Mouse (Mus musculus): ENCODE results near the gene Polr3a. TPM values are rescaled to one million over a fixed set of nuclear protein-coding genes. Genes with fewer than 3 reads are reported as not detected.

The Polr3a gene
- total and polyA plus RNA-seq, 3 experiments = 11.6 to 18.4 (median 15.9) TPM

DNA sequence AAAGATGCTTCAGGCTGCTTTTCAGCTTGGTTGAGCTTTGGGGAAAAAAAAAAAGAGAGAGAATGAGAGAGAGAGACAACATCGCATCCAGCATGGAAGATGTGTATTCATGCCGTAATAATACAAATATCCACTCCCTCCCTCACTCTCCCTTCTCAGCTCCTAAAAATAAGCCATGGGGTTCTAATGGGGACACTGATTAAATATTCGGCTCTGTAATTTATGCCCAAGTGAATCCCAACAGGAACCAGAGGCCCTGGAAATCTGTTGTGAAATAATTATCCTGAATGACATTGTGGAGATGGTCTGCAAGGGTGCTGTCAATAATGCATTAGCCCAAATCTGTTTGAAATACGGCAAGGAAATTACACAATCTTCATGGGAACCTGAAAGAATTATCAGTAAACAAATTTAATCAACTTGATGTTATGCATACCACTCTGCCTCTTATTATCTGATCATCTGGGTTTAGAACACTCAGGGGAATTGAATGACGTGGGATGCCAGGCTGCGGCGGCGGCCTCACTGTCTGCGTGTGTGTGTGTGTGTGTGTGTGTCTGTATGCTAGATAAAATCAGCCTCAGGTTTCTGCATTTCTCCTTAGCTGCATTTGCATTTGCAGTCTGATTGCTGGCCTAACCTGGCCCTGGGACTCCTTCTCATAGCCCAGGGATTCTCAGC, 48.1 kb upstream of the Polr3a start:
- Histone ChIP-seq H3K4me1 (ENCODE audit: control insufficient read depth in 1 of 2, insufficient read depth in 2 of 2) (no peaks in the 10 kb centered on the region), H3K36me3 (replicated peaks in 1 of 2; ENCODE audit: control insufficient read depth in 1 of 2, insufficient read depth in 1 of 2, low read length in 1 of 2) (no peaks in the 10 kb centered on the region), H3K79me2 (replicated peaks; ENCODE audit: control insufficient read depth, extremely low read depth, insufficient read depth, poor library complexity, severe bottlenecking) (no peaks in the 10 kb centered on the region), H3K9me3 (replicated peaks; ENCODE audit: low read length) (peaks cover 3% of the 10 kb centered on the region), H3K4me3 (replicated peaks in 1 of 3; ENCODE audit: low read depth in 2 of 3, low read length in 2 of 3, poor library complexity in 1 of 3) (no peak overlapping the region), H3K4me2 (ENCODE audit: insufficient read depth, low read depth, poor library complexity, severe bottlenecking) (no peak overlapping the region), H3K27ac (ENCODE audit: insufficient read depth, low read depth) (no peak overlapping the region), H3K9ac (ENCODE audit: insufficient read depth, low read depth) (no peak overlapping the region), H3K27me3 (replicated peaks) (peaks cover 20% of the 10 kb centered on the region)
- TF ChIP-seq NELFE (IDR thresholded peaks at IDR 0.05; ENCODE audit: low read depth, low read length) (no peak), USF2 (conservative IDR thresholded peaks at IDR 0.05; ENCODE audit: low read depth, low read length) (no peak), CHD1 (IDR thresholded peaks at IDR 0.05; ENCODE audit: low read depth, low read length) (no peak), JUND (conservative IDR thresholded peaks at IDR 0.05; ENCODE audit: low read depth, low read length) (no peak), SIN3A (IDR thresholded peaks at IDR 0.05; ENCODE audit: low read length) (no peak), ZKSCAN1 (IDR thresholded peaks at IDR 0.05; ENCODE audit: borderline replicate concordance, low read depth, low read length) (no peak), KAT2A (IDR thresholded peaks at IDR 0.05; ENCODE audit: insufficient replicate concordance, low read length) (no peak), PAX5 (IDR thresholded peaks at IDR 0.05; ENCODE audit: low read length) (no peak), ELF1 (IDR thresholded peaks at IDR 0.05; ENCODE audit: low read depth, low read length) (no peak), HCFC1 (IDR thresholded peaks at IDR 0.05; ENCODE audit: low read depth, low read length) (no peak), ZC3H11A (IDR thresholded peaks at IDR 0.05; ENCODE audit: low read depth, low read length) (no peak), MAZ (IDR thresholded peaks at IDR 0.05; ENCODE audit: low read depth, low read length) (no peak), USF1 (IDR thresholded peaks at IDR 0.05; ENCODE audit: low read depth, low read length) (no peak), TBP (conservative IDR thresholded peaks at IDR 0.05; ENCODE audit: low read depth, low read length) (no peak)
- in situ Hi-C loops (cut with MboI; ENCODE audit: low pct_ligation_motif_present, low pct_unique_long_range_greater_than_20kb, low sequenced_read_pairs) = no loop called here
- no peak for DNase-seq (ENCODE audit: extremely low read depth)
- dilution Hi-C loops (cut with MboI; ENCODE audit: extremely low pct_ligation_motif_present, extremely low pct_unique_long_range_greater_than_20kb, low sequenced_read_pairs) = no loop called here

DNA sequence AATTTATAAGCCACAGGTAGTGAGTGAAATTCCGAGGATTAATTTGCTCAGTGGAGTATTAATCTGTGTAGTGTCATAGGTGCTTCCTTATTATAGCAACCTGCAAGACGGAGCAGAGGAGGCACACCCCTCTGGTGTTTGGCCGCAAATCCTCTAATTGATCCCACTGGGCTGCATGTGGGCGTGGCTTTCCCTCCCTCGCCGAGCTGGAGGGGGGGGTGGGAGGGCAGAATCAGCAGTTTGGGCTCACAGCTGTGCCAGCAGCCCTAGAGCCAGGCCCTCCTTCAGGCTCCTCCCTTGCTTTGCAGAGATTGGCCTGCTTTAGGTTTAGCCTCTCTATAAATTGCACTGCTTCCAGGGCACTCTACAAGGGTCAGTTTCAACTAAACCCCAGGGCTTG, 43.4 kb upstream of the Polr3a start:
- no peak overlapping the region for H3K27ac ChIP-seq (ENCODE audit: insufficient read depth, low read depth)
- TF ChIP-seq ZNF384 (IDR thresholded peaks at IDR 0.05; ENCODE audit: low read depth, low read length) (no peak), NELFE (IDR thresholded peaks at IDR 0.05; ENCODE audit: low read depth, low read length) (no peak), ZMIZ1 (IDR thresholded peaks at IDR 0.05; ENCODE audit: low read depth, low read length) (no peak), MAZ (IDR thresholded peaks at IDR 0.05; ENCODE audit: low read depth, low read length) (no peak), CHD1 (IDR thresholded peaks at IDR 0.05; ENCODE audit: low read depth, low read length) (no peak), E2F4 (IDR thresholded peaks at IDR 0.05; ENCODE audit: insufficient replicate concordance, low read depth, low read length) (no peak), PAX5 (IDR thresholded peaks at IDR 0.05; ENCODE audit: low read length) (no peak), SMC3 (IDR thresholded peaks at IDR 0.05; ENCODE audit: low read depth, low read length) (no peak), POLR2AphosphoS2 (IDR thresholded peaks at IDR 0.05; ENCODE audit: low read depth, low read length) (no peak), ETS1 (conservative IDR thresholded peaks at IDR 0.05; ENCODE audit: low read depth, low read length) (no peak)
- peaks cover 0 to 5% of the 10 kb centered on the region in 2 experiments; a peak in 2 of 4 replicates for H3K4me1 ChIP-seq (ENCODE audit: control insufficient read depth in 1 of 2, insufficient read depth in 2 of 2)
- H3K36me3 ChIP-seq (replicated peaks in 1 of 2; ENCODE audit: control insufficient read depth in 1 of 2, insufficient read depth in 1 of 2, low read length in 1 of 2) = no peaks in the 10 kb centered on the region
- no peak overlapping the region for H3K4me3 ChIP-seq (replicated peaks in 1 of 3; ENCODE audit: low read depth in 2 of 3, low read length in 2 of 3, poor library complexity in 1 of 3)
- no peak overlapping the region for H3K9ac ChIP-seq (ENCODE audit: insufficient read depth, low read depth)
- in situ Hi-C loops (cut with MboI; ENCODE audit: low pct_ligation_motif_present, low pct_unique_long_range_greater_than_20kb, low sequenced_read_pairs) (no loop called here), dilution Hi-C loops (cut with MboI; ENCODE audit: extremely low pct_ligation_motif_present, extremely low pct_unique_long_range_greater_than_20kb, low sequenced_read_pairs) (no loop called here)
- no peak overlapping the region for H3K4me2 ChIP-seq (ENCODE audit: insufficient read depth, low read depth, poor library complexity, severe bottlenecking)
- H3K9me3 ChIP-seq (replicated peaks; ENCODE audit: low read length) = no peaks in the 10 kb centered on the region
- H3K79me2 ChIP-seq (replicated peaks; ENCODE audit: control insufficient read depth, extremely low read depth, insufficient read depth, poor library complexity, severe bottlenecking) = no peaks in the 10 kb centered on the region
- DNase-seq (ENCODE audit: extremely low read depth) = no peak
- H3K27me3 ChIP-seq (replicated peaks) = peaks cover 16% of the 10 kb centered on the region
